Mouse (Mus musculus) bone marrow macrophage, adult 2 months (primary cell): ENCODE data around the gene Clba1. TPM values are rescaled to one million over a fixed set of nuclear protein-coding genes. Genes with fewer than 3 reads are reported as not detected.
A peak's percentile ranks its signal among the peaks of the same experiment; 100 is the strongest.
"Not testable (repeated sequence)": the region's sequence is repeated elsewhere in the genome, so short reads cannot be mapped to it uniquely, and the experiment has no call there.

Source experiments
- H3K27ac ChIP-seq: 2 replicates; pipeline ENCODE4 v1.5.1; 2012; ENCODE audit warnings: low read depth, low read length; ENCODE audit not compliant: insufficient read depth
- H3K4me1 ChIP-seq: 2 replicates; pipeline ENCODE4 v1.6.1; 2012; ENCODE audit warnings: low read length; ENCODE audit not compliant: control insufficient read depth, insufficient read depth
- H3K4me3 ChIP-seq: 2 replicates; pipeline ENCODE4 v1.5.1; 2012; ENCODE audit warnings: mild to moderate bottlenecking, low read length, moderate library complexity; ENCODE audit not compliant: insufficient read depth
- CTCF ChIP-seq: IDR thresholded peaks from 2 replicates; pipeline ENCODE4 v1.5.1; 2012; ENCODE audit warnings: low read depth, mild to moderate bottlenecking, low read length, moderate library complexity
- POLR2A ChIP-seq: IDR thresholded peaks from 2 replicates; pipeline ENCODE4 v1.6.1; 2012; ENCODE audit warnings: mild to moderate bottlenecking, low read depth, low read length, borderline replicate concordance
- polyA plus RNA-seq: library from polyadenylated mRNA; stranded (reverse); fragments of >200 nt; gene quantifications from 2 replicates; pipeline ENCODE4 v1.2.4, GENCODE M21; 2012; ENCODE audit not compliant: missing spikeins, insufficient read depth, insufficient read length

The Clba1 gene
- polyA plus RNA-seq, 1 experiment = 2.1 TPM

- H3K4me3 ChIP-seq = peak overlapping the region; percentile 98
- H3K4me1 ChIP-seq = peaks cover 43% of the 10 kb centered on the region
- no peak for TF ChIP-seq CTCF
- no peak for TF ChIP-seq POLR2A
- peak overlapping the region; percentile 77 for H3K27ac ChIP-seq
Observed at GRCm38 (mm10) chr12:112828501-112829243, 19.9 kb downstream of the Clba1 start.

GRCm38 (mm10) chr12:112829244-112829864, 20.6 kb downstream of the Clba1 start, which contains the start of gene Cdca4:
Cdca4 (minus strand) TSS chr12:112829423.
- peak; percentile 66; the same call in 1 of the 2 replicates for TF ChIP-seq POLR2A
- no peak for TF ChIP-seq CTCF
- Histone ChIP-seq H3K27ac (peak within 1 kb of the TSS; percentile 77), H3K4me1 (peaks cover 43% of the 10 kb centered on the region), H3K4me3 (peak within 1 kb of the TSS; percentile 98)

DNA sequence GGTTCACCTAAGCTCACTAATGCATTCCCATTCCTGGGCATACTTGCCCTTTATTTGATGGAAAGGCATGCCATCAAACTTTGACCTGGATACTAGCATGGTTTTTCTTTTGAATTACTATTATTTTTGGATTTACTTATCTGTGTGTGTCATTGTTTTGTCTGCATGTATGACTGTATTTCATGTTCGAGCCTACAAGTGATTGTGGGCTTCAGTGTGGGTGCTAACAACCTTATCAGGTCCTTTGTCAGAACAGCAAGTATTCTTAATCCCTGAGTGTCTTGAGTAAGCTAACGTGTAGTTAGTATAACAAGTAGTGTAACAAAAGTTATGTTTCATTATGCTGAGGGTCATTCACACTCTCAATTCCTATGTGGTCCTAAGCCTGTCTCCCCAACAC, 21.4 kb downstream of the Clba1 start:
- TF ChIP-seq POLR2A (no peak), CTCF (no peak)
- Histone ChIP-seq H3K27ac (peak overlapping the region; percentile 41), H3K4me3 (peak overlapping the region; percentile 94), H3K4me1 (peaks cover 39% of the 10 kb centered on the region)

- Histone ChIP-seq H3K4me3 (peak overlapping the region; percentile 94), H3K4me1 (peaks cover 37% of the 10 kb centered on the region), H3K27ac (no peak overlapping the region)
- no peak for TF ChIP-seq POLR2A
- no peak for TF ChIP-seq CTCF
Observed at GRCm38 (mm10) chr12:112830570-112830969, 21.8 kb downstream of the Clba1 start.

GRCm38 (mm10) chr12:112832411-112832810, 23.7 kb downstream of the Clba1 start:
- no peak overlapping the region for H3K4me3 ChIP-seq
- H3K4me1 ChIP-seq = peaks cover 19% of the 10 kb centered on the region
- no peak overlapping the region for H3K27ac ChIP-seq
- TF ChIP-seq POLR2A (no peak), CTCF (no peak)

DNA sequence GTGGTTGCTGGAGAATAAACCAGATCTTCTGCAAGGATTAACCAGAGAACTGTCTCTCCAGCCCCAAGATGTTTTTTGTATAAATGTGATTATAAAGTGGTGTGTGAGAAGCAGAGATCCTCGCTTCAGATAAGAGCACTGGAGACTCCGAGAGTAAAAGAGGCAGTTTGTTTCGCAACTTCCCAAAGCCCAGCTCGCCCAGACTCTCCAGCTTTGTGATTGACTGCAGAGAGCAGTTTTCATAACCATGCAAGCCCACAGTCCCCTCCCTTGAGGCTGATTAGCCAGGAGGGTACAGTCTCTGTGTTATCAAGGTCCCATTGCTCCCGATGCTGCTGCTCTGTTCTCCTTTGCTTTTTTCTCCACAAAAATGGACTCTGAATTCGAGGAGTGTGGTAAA, 24.8 kb downstream of the Clba1 start:
- Histone ChIP-seq H3K27ac (peak overlapping the region; percentile 34), H3K4me3 (peak overlapping the region; percentile 26; the same call in 1 of the 2 replicates), H3K4me1 (peaks cover 15% of the 10 kb centered on the region)
- no peak for TF ChIP-seq CTCF

DNA sequence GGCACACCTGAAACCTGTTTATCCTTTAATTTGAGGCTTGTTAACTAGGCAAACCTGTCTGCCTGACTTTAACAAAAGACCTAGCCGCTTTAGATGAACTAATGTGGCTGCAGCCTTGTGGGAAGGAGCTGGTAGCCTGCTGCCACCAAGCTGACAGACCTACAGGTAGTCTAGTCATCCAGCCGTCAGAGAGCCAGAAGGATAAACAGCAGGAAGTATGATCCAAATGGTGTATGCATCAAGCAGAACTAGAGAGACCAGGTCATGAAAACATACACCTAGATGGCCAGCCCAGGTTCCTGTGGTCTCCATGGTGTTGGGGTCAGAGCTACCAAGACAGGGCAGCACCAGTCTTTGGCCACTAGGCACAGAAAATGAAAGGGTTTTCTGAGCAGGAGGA, 26.3 kb downstream of the Clba1 start:
- H3K4me1 ChIP-seq = peaks cover 18% of the 10 kb centered on the region
- no peak overlapping the region for H3K4me3 ChIP-seq
- no peak overlapping the region for H3K27ac ChIP-seq
- no peak for TF ChIP-seq CTCF
- no peak for TF ChIP-seq POLR2A

DNA sequence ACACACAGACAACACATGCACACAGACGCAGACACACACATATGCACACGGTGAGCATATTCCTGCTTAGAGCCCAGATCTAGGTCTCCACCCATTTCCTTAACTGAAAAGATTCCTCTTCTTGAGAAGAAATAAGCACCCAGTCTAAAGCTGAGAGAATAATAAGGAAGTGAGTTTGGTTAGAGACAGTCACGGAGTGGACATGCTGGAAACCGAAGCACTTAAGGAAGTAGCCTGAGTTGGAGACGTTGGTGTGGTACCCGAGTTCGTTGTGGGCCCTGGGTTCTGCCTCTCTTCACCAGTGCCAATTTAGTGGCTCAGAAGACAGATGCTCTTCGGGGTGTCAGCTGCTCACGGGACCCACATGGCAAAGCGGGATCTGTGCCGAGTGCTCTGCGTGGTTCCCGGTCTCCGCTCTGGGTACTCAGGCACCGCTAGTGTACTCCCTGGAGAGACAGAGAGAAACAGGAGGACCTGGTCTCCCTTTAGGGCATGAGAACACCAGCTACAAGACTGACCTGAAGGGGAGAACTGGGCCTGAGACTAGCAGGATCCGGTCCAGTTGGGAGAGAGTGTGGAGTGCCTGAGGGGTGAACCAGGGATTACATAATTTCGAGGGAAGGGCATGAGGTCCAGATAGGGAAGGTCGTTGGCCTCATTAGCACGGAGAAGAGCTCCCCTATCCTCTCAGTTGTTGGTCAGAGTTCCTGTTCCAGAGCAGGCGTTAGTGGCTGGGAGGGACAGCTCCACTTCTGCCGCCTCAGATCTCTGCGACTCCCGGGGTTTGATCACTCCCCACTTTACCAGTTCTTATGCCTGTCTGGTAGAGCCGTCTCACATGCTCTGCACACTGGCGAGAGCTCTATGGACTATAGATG, 31.7 kb downstream of the Clba1 start:
- TF ChIP-seq POLR2A (no peak), CTCF (no peak)
- Histone ChIP-seq H3K27ac (peak overlapping the region; percentile 84), H3K4me3 (0 out of 2 replicates have a peak overlapping the region, but pooled peaks have one; percentile 4), H3K4me1 (peaks cover 10% of the 10 kb centered on the region)

GRCm38 (mm10) chr12:112841338-112841892, 32.7 kb downstream of the Clba1 start:
- peaks cover 10% of the 10 kb centered on the region for H3K4me1 ChIP-seq
- H3K4me3 ChIP-seq, H3K27ac ChIP-seq: not testable (repeated sequence)

- H3K27ac ChIP-seq, H3K4me3 ChIP-seq: not testable (repeated sequence)
- peaks cover 10% of the 10 kb centered on the region for H3K4me1 ChIP-seq
Observed at GRCm38 (mm10) chr12:112842128-112842527, 33.4 kb downstream of the Clba1 start.
